Mouse (Mus musculus): ENCODE results near the gene Ttll5.

Gene Ttll5

DNA sequence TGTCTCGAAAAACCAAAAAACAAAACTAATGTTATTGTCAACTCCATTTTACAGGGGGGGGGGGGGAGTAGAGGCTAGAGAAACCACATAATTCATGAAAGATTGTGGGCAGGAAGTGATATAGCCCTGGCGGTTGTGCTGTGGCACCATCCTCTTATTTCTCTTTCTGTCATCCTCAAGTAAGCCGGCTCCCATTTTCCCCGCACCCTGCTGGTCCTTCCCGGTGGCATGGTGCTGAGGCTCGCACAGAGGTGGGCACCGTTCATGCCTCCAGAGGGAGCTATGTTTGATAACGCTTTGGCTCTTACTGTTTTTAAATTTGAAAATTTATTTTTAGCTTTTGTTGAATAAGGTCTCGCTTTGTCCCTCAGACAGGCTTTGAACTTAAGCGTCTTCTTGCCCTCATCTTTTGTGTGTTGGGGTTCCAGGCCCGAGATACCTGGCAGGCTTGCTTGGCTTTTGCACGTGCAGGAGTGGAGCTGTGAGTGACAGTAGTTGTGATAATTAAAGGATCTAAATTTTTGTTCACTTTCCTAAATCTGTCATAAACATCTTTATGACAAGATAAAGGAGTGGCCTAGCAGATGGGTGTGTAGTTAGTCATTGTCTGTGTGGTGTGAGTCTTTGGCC is 15.0 kb downstream of the Ttll5 start:
- no peak for DNase-seq (ENCODE audit: low spot score)

- DNase-seq (ENCODE audit: low spot score): peak; percentile 53
These were observed 23.9 kb downstream of the Ttll5 start for GRCm38 (mm10) chr12:85848164-85848958.

DNA sequence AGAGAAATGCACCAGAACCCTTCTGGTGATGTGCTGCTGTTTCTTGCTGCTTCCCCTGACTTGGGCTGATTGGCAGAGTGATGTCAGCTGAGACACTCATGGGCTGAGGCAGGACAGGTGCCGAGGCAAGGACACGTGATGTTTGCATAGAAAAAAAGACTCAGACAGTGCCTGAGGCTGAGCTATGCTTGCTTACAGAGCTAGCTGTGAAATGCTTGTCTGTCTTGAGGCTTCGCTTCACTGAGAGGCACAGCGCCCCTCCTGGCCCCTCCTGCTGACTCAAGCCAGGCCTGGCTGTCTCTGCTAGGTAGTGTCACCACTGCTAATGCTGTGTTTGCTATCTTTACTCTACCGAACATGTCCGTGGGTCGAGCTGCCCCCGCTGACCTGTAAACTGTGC is 26.2 kb downstream of the Ttll5 start:
- DNase-seq (ENCODE audit: low spot score): no peak

DNA sequence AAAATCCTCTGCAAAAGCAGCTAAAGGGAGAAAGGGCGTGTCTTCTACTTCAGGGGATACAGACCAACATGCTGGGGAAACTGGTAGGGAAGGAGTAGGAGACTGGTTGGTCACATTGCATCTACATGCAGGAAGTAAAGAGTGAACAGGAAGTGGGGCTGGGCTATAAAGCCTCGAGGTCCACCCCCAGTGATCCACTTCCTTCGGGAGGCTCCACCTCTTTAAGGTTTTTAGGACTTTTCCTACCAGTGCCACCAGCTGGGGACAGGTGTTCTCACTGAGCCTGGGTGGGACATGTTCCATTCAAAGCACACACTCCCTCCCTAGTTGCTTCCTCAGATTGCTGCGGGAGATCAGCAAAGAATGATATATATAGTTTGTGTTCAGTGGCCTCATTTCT is 29.4 kb downstream of the Ttll5 start:
- DNase-seq (ENCODE audit: low spot score): no peak

GRCm38 (mm10) chr12:85854271-85854670 is 29.8 kb downstream of the Ttll5 start:
- no peak for DNase-seq (ENCODE audit: low spot score)

DNA sequence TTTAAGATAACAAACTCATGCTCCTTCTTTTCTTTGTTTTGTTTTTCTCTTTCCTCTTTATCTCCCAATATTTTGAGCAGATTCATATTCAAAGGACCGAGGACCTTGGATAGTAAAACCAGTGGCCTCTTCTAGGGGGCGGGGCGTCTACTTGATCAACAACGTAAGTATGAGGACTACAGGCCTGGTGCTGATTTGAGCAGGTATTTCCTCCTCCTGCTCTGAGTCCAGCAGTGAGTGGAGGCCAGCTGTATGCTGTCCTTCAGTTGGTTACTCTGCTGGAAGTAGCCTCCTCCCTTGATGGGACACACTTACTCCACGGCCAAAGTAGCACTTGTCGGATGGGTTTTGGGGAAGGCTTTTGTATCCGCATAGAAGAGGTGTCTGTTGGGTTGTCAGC is 32.8 kb downstream of the Ttll5 start:
- DNase-seq (ENCODE audit: low spot score): no peak

DNA sequence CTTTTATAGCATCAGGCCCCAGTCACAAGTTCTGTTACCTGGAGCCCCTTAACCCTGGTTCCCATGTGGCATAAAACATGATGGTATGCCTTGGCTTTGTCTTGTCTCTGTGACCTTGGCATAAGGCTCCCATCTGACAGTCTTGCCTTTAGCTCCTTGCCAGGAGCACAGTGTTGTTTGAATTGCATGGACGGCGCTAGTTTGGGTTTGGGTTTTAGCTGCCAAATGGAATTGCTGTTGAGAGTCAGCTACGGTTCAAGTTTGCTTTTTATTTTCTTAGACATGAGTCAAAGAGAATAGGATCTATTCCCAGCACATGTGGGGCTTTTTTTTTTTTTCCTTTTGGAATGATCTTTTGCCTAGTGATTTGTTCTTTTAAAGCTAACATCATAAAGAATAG is 34.7 kb downstream of the Ttll5 start:
- no peak for DNase-seq (ENCODE audit: low spot score)

DNA sequence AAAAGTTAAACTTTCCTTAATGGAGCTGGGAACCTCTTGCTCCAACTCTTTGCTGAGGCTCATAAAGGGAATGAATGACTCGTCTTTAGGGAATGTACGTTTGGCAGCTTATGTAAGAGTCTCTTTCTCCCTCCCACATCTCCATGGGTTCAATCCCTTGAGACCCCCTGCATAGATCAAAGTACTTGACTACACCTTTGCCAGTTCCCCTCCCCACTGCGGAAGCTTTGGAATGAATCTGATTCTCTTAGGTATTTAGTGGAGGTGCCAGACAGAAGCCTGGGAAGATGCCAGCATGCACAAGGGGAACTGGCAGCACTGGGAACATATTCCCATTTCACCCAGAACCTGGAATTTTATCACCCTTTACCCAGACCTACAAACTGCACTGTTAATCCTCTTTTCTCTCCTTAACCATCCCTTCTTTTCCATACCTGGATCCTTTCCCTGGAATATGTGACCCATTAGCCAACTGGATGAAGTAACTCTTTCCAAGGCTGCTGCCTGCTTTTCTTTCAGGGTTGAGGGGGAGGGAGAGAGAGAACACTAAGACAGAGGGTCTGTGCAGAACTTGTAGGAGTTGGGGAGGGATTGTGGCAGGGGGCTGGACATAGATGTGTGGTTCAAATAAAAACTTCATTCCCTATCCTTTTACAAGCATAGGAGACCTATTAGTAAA is 35.2 kb downstream of the Ttll5 start:
- DNase-seq (ENCODE audit: low spot score): no peak

DNA sequence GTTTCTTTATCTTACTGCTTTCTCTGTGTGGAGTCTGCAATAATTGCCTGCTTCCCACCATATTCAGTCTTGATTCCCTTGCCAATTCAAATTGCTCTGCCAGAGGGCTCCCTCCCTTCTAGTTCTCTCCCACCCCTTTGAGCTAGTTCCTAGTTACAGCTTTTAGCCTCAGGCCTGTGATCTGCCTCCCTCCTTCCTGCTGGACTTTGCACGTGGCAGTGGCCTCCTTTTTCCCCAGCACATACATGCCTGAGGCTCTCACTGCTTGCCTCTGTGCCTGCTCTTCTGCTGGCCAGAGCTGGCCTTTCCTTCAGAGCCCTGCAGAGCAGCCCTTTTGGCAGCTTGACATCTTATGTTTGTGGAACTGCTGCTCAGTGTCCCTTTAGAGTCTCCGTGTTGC is 38.1 kb downstream of the Ttll5 start:
- DNase-seq (ENCODE audit: low spot score): no peak

DNA sequence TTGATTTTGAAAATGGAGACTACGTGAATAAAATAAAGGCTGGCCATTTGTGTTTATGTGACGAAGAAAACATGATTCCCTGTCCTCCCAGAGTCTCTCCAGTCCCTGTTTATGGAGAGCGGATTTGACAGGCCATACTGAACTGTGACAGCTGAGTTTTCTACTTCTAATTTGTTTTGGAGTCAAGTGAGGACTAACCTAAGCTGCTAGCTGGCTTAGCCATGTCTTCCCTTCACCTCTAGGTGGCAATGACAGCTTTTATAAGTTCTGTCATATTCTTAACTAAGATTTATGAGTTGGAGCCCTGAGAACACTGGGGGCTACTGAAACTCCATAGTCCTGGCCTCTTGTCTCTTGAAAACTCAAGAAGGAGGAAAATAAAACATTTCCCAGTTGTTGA is 41.1 kb downstream of the Ttll5 start:
- peak; percentile 36 for DNase-seq (ENCODE audit: low spot score)

GRCm38 (mm10) chr12:85866624-85867023 is 42.2 kb downstream of the Ttll5 start:
- no peak for DNase-seq (ENCODE audit: low spot score)

GRCm38 (mm10) chr12:85867125-85867524 is 42.7 kb downstream of the Ttll5 start:
- no peak for DNase-seq (ENCODE audit: low spot score)

GRCm38 (mm10) chr12:85869423-85869822 is 45.0 kb downstream of the Ttll5 start:
- peak; percentile 9 for DNase-seq (ENCODE audit: low spot score)

DNA sequence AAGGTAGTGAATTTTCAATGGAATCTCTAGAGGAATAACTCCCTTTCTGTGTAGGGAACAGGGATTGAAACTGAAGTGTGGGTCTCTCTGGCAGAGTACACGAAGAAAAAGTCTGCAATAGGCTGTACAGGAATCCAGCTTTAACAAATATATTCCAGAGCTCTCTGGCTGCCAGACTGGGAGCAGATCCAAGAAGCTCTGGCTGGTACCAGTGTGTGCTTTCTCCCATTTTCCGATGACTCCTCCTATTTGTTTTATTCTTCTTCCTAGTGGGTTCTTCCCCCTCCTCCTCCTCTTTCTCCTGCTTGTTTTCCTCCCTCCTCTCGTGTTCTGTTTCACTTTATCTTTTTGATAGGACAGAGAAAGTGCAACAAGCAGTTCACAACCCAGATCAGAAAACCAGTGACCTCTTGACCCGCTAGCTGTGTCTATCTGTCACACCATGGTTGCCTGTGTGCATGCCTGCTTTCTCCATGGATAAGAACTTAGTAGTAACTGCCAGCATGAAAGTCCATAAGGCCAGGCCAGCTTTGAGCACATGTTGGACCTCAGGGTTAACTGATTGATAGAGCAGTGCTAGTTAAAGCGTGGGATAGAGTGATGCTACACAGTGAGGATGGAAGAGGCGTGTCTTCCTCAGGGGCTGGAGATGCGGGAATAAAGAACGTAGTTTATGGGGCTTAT is 55.3 kb downstream of the Ttll5 start:
- no peak for DNase-seq (ENCODE audit: low spot score)

GRCm38 (mm10) chr12:85885024-85885423 is 60.6 kb downstream of the Ttll5 start:
- DNase-seq (ENCODE audit: low spot score): no peak

DNA sequence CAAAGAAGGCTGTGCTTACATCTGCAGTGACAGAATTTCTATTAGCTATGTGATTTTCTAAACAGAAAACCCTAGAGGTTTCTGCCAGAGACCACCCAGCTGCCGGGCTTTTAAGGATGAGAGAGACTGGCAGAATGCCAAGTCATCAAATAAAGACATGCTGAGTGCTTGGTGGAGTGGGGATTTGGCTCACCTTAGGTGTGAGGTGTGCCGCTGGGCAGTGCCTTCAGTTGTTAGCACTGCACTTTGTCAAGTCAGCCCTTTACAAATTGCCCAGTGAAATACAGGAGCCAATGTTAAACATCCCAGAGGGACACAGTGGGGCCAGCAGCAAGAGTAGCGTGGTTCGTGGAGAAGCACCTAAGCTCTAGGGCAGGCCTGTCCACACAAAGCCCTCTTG is 65.6 kb downstream of the Ttll5 start:
- DNase-seq (ENCODE audit: low spot score): no peak

GRCm38 (mm10) chr12:85903986-85904385 is 79.5 kb downstream of the Ttll5 start:
- no peak for DNase-seq (ENCODE audit: low spot score)

GRCm38 (mm10) chr12:85905666-85906065 is 81.2 kb downstream of the Ttll5 start:
- DNase-seq (ENCODE audit: low spot score): no peak

- DNase-seq (ENCODE audit: low spot score): no peak
These were observed 83.4 kb downstream of the Ttll5 start for GRCm38 (mm10) chr12:85907896-85908295.

GRCm38 (mm10) chr12:85910811-85911210 is 86.4 kb downstream of the Ttll5 start:
- no peak for DNase-seq (ENCODE audit: low spot score)

GRCm38 (mm10) chr12:85912712-85913504 is 88.4 kb downstream of the Ttll5 start:
- peak; percentile 16 for DNase-seq (ENCODE audit: low spot score)

GRCm38 (mm10) chr12:85926897-85927296 is 102.4 kb downstream of the Ttll5 start:
- DNase-seq (ENCODE audit: low spot score): peak; percentile 29
